Mouse (Mus musculus): ENCODE measurements at regions not wholly inside any gene's neighbourhood (a gene's known extent, or its start where the extent isn't known, plus 50 kb on each side); places are given as distances from the start of the nearest gene placed in this dataset.

DNA sequence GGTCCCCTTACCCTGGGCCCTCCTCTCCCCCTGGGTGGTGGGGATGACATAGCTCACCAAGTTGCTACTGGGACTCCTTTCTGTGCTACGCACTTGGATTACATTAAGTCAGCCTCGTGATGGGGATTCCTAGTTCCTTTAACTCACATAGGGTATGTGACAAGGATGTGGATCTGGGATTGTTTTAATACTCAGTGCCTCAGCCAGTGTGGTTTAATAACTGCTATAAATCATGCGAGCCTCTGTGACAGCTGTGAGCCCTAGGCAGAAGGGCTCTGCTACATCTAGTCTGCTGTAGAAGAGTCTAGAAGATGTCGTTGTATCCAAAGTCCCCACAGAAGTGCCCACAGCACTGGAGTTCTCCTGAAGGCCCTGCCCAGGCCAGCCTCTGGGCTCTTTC is 796.5 kb upstream of the Car8 start:
- DNase-seq (ENCODE audit: low read depth, low spot score), result no peak

DNA sequence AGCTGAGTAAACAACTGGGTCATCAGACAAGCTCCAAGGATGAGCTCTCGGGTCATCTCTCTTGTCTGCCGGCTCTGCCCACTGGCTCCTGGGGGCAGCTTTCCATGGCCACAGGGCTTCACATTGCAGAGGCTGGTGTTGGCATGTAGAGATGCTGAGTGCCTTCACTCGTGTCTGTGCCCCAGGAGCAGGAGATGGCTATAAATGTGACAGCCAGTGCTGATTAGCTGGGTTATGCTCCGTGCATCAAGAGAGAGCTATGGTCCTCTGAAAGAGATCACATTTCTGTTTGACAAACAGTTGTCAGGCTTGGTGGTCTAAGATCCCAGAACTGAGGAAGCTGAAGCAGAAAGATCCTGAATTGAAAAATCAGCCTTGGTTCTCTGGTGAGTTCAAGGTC is 795.4 kb upstream of the Car8 start:
- no peak for DNase-seq (ENCODE audit: low read depth, low spot score)

DNA sequence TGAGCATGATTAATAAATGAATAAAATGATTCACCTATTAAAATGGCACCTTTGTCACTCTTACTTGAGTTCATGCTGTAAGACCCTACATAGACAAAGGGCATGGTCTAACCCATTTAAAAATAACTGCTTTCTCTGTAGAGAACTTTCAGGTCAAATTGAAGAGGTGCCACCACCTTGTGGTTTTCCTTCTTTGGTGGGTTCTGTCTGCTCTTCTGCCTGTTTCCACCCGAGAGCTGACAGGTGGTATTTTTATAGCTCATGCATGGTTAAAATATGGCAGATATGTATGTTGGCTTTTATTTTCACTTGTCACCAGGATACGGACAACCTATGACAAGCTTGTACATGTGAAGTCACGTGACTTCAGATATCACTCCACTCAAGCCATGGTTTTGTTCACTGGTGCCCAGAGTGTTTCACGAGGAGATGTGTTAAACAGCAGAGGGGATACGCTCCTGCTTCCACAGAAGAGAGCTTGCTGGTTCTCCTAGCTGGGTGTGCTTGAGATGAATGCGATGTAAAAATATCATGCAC is 794.3 kb upstream of the Car8 start:
- no peak for DNase-seq (ENCODE audit: low read depth, low spot score)

DNA sequence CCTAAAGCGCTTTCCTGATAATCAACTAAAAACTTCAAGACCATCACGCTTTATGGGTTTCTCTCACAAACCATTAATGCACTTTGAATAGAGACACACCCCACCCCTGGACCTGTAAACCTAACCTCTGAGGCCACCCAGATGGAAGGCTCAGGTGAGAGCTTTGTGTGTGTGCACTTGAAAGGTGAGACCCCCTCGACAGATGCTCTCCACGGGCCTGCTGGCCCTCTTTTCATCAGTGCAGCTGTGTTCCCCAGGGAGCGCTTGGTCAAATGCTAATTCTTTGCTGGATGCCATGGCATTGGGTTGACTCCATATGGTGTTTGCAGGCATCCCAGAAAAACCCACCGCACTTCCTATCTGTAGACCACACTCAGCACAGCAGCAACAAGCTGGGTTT is 792.8 kb upstream of the Car8 start:
- DNase-seq (ENCODE audit: low read depth, low spot score), result no peak

DNA sequence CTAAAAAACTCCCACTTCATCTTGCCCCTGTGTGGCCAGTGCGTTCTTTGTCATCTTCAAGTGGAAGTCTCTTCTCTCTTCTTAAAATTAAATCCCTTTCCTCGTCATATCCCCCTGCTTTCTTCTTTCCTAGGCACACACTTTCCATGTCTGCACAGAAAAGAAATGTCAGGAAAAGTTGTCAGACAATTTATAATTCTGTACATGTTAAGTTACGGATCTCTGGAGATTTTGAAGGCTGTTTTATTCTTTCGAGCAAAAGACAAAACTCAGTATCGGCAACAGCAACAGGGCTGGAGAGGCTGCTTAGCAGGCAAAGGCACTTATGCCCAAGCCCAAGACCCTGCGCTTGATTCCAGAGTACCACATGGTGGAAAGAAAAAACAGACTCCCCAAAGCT is 790.1 kb upstream of the Car8 start:
- DNase-seq (ENCODE audit: low read depth, low spot score), result no peak

DNA sequence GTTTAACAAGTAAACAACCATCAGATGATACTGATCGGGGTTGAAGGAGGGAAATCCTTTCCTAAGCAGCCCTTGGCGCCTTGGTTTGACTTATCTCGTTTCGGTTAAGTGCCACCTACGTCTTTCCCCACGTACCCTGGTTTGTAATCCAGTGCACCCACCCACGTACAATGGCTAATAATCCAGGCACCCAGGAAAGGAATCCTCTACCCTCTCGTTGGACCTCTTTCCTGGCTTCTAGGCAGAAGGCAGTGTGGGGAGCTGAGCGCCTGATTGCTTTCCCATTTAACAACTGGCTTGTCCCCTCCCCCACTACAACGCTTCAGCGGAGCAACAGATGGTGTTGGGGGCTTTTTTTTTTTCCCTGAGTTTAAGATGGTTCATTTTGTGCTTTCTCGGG is 789.6 kb upstream of the Car8 start:
- DNase-seq (ENCODE audit: low read depth, low spot score), result no peak

DNA sequence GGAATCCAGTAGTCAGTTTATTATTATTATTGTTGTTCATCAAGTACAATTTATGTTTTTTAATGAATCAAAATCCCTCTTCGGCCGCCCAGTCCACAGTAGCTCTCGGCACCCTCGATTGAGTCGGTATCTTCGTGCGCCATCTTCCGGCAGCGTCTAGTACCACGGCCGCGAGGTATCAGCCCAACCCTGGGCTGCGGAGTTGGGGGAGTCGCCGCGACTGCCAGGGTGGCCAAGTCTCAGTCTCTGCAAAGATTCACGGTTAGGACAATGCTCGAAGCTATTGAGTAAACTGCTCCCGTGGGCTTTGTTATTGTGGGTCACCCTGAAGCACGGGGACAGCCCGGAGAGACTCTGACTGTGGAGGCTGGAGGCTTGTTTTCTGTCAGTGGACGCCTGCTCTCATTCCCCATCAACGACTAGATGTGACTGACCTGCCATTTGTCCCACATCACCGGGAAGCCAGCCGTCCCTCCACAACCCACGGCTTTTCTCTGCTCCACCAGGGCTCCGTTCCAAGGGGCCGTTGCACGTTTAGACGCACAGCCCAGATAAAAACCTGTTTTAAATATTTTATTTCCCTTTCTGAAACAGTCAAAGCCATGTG is 789.1 kb upstream of the Car8 start:
- DNase-seq (ENCODE audit: low read depth, low spot score), result peak; percentile 64

DNA sequence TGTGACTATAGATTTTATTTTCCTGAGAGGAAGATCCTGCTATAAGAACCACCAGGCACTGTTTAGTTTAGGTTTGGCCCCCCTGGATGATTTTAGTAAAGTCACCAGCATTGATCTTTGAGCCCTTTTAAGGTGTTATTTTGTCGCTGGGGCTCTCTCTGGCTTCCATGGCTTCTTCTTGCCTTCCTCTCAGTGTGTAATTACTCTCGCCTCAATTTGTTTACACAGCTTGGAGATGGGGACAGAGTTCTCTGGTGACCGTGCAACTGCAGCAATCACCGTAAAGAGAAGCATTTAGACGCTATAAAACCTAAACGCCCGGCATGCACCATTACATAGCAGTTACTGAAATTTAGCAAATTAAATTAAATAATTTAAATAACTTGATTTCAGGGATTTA is 788.5 kb upstream of the Car8 start:
- DNase-seq (ENCODE audit: low read depth, low spot score), result no peak

DNA sequence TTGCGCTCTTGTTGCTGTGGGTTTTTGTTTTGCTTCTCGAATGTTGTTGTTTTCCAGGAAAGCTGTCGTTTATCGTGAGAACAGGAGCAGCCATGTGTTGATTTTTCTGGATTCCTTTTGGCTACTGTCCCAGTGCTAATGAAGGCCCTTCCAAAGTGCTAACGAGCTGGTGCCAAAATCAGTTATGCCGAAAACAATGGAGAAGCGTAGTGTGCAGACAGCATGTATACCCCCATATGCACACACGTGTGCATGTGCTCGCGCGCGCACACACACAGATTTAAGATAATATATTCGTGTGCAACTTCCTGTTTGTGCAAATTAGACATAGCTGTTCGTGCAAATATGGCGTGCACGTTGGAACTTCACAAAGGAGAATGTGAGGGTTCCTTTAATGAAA is 788.0 kb upstream of the Car8 start:
- DNase-seq (ENCODE audit: low read depth, low spot score), result no peak

DNA sequence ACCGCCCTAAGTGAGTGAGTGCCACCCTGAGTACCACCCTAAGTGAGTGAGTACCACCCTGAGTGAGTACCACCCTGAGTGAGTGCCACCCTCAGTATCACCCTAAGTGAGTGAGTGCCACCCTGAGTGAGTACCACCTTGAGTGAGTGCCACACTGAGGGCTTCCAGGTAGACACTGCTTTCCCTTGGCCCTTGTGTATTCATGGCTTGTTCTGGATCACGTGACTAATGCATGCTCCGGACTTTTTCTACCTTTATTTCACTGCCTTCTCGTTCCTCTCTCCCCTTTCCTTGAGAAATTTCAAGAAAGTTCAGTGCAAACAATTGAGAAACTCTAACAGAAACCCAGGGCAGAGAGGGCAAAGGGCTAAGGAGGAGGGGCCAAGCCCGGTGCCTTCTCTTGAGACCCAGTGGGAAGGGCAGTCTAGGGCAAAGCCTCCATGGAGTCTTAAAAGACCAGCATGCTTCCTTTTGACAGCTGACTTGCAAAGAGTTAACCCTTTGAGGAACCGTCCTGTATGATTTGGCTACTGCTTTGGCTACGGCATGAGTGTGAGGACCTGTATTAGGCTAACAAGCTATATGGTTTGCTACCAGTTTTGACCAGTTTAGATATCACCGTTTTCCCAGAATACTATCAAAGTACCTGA is 787.1 kb upstream of the Car8 start:
- DNase-seq (ENCODE audit: low read depth, low spot score), result no peak

DNA sequence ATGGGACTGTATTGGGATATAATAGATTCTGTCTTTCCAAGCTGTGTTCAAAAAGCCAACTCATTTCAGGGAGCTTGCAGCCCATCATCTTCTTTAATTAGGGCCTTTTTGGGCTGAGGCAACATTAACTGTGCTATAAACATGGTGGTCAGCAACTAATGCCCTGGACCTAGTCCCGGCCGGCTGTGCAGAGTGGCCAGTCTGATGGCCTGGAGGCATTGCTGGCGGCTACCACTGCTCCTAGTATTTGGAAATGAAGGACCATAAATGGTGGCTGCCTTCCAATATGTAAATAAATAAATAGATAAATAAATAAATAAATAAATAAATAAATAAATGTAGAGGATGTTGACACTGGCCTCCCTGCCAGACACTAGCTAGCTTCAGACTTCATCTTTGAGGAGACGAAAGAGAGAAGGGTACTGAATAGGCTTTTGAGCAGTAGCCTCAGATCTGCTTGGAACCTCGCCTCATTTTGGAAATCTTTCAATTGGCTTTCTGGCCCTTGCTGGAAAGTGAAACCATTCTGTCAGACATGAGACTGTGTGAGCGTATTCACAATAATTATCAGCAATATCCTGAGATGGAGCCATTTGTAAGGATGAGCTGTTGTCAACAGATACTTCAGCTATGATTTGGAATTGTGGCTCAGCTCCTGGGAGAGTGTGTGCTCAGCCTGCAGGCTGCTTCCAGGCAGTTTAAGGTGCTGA is 785.5 kb upstream of the Car8 start:
- no peak for DNase-seq (ENCODE audit: low read depth, low spot score)

DNA sequence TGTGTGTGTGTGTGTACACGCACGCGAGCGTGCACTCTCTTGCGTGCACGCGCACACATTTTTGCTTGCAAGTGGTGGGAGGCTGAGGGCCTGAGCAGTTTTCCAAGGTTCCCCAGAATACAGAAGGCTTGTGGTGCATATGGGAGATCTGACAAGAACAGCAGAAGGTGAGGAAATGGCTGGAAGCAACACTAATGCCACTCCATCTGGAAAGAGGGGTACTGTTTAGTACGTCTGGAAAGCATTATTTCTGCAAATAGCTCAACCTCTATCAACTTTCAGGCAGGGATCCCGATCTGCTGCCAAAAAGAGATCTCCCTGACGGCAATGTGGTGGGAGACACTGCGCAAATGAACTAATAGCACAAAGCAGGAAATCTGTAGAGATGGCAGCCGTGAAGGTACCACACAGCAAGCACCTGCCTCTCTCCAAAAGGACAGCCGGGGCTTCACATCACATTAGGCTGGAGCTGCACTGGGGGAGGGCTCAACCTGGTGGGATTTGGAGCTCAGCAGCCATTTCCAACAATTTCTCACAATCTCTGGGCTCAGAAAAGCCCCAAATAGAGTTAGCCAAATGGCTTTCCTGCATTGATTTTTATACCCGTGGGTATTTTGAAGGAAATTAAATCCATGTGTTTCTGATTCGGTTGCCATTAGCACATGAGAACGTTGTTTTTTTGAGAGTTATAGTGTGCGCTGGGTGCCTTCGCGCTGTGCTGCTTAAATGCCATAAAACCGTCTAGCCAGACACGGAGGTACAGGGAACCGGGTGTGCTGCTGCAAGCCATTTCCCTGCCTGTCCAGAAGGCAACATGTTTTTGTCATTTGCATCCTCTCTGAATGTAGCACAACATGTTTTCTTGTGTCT is 780.6 kb upstream of the Car8 start:
- no peak for DNase-seq (ENCODE audit: low read depth, low spot score)

DNA sequence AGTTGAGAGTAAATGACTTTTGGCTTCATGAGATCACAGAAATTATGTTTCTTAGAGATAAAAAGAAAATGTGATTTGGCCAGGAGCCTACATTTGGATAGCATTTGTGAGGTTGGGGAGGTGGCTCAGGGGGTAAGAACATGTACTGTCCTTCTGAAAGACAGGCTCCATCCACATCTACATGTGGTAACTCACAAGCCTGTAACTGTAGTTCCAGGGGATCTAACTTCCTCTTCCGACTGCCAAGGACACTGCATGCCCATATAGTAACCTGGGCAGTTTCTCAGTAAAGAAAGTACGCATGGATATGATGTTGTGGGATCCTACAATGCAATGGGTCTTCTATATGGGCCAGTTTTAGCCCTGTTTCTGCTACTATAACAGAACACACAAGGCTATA is 779.4 kb upstream of the Car8 start:
- DNase-seq (ENCODE audit: low read depth, low spot score), result no peak

DNA sequence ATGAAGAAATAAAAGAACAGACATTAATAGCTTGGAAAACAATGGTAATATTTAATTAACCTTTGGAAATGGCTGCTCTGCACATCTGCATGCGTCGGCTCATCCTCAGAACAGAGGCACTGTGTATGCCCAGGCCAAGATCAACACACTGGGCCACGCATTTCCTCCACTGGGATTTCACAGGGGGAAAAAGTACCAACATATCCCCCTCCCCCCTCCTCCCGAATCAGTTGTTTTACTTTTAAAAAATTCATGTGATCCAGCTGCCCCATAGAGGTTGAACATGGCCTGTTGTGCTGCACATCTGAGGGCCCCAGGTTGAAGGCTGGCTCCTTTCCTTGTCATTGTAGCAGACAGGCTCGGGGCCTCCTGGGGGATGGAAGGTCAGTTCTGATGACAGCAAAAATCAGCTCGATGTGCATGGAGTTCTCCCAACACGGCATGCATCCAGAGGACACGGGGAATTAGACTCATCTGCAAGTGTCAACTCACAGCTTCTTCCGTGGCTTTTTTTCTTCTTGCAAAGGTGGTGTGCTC is 777.7 kb upstream of the Car8 start:
- peak; percentile 15 for DNase-seq (ENCODE audit: low read depth, low spot score)

DNA sequence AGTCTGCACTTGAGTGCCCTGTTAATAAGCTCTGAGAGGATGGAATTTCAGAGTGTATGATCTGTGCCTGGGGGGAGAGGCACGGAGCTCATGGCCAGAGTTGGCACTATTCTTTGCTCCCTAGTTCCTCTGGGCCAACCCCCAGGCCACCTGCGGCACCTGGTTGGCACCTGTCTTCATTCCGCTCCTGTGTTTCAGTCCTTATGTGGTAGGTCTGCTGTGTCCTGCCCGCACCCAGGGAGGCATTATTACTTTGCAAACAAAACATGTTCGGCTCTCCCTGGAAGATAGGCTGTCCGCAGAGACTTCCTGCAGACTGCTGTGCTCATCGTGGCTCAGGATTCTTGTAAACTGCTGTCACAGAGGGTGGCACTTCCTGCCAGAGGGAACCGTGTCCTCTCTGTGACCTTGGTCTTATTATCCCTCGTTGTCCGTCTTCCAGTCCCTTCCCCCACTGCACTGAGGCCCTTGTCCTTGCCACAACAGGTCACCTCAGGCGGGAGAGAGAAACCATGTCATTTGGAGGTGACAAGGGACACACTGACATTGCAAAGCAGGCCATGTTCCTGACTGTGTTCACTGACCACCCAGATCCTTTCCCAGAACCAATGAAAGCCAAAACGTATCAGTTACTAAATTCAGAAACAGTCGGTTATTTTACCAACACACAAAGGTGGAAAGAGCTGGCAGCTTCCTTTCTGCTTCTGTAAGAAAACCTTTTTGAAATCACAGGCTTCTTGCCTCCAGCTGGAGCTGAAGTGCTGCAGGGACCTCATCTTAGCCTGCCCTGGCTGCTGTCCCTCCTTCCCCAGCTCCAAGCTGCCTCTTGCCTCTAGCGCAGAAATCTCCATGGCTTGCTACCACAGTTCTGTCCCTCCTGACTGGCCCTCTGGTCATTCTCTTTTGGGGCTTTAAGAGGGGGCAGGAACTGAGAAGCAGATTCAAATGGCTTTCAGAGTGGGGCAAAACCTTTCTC is 777.0 kb upstream of the Car8 start:
- peak; percentile 88 for DNase-seq (ENCODE audit: low read depth, low spot score)

DNA sequence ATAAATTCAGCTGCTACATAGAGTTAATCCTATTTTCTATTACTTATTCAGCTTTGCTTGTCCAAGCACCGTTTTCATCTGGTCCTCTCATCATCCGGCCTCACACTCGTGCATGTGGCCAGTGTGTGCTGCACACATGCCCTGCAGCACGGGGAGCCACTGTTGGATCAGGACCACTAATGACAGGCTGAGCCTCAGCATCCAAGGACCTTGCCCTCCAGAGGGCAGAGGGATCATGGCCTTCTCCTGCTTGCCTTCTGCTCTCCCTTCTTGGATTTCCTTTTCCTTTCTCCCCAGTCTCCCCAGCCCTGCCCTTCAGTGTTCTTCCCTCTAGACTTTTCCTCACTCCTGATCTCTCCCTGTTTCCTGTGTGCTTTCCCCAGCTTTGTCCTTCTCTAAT is 776.1 kb upstream of the Car8 start:
- no peak for DNase-seq (ENCODE audit: low read depth, low spot score)

DNA sequence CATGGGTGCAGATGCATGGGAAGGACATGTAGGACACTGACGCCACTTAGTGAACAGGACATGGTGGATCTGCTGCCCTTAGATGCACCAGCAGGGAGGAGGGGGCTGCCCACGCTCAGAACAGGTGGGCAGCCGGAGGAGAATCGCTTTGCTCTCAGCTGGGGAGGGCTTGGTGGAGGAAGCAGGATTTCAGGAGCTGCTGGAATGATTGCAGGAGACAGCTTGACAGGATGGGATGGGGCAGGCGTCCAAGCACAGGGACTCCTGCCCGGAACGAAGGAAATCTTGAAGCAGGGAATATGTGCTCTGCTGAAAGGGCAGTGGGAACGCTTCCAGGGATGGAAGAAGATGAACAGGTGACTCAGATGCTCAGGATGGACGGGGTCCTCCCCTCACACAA is 773.9 kb upstream of the Car8 start:
- DNase-seq (ENCODE audit: low read depth, low spot score), result no peak

DNA sequence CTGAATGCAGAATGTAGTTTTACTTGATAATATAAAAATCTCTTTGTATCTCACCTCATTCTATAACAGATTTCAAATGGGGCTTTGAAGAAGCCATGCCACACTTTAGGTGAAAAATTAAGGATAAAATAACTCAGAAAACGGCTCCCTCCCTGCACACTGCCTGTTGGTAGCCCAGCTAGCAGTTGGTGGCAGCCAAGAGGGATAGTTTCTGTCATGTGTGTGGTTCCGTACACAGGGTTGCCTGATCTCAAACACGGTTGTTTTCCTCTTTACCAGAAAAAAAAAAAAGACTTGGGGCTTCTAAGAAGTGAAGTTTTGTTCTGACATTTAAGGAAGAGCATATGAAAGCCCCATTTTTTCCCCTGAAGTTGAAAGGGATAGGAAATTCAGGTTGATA is 773.1 kb upstream of the Car8 start:
- no peak for DNase-seq (ENCODE audit: low read depth, low spot score)

DNA sequence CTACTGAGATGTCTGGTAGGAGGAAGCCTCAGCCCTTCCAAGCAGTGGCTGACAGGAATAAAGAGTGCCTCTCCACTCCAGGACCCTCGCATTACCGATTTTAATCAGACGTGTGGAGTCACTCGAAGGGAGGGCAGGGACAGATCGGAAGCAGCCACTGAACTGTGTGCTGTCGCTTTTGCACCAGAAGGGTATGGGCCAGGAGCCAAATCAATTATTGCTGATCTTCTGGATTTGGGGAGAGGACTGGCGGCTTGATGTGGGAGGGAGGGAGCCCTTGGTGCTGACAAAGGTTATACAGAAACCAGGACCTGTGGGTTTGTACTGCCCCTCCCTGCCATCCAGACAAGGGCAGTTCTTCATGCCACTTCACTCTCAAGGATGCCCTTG is 772.3 kb upstream of the Car8 start:
- no peak for DNase-seq (ENCODE audit: low read depth, low spot score)

DNA sequence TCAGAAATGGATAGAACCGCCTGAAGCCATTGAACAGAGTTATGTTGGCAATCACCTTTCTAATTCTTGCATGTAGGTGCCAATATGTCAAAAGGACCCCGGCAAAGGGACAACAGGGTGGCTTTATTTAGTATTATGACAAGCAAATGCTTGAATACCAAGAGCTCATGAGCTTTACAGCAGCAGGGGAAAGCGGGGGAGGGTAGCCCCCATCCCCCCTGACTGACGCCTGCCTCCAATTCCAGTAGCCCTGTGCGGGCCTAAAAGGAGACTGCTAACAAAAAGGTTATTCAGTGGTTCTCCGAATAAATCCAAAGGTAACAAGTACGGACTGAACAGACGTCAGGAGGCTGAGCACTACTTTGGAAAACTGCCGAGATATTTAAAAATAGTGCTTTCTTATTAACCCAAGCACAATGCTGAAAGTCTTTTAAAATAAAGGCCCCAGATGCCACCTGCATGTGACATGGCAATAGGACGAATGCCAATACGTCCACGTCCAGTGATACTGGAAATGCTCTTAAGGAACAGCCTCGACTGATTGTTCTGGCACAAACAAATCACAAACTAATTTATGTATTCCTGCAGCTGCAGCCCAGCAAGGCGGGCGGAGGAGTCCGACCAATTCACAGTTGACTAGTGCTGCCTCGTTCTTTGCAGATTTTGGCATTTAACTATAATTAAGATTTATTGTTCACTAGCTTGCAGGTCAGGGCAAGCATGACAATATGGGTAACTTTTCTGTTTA is 771.7 kb upstream of the Car8 start:
- no peak for DNase-seq (ENCODE audit: low read depth, low spot score)

Data from R1 (cell line).